Mouse (Mus musculus): Measurements from ENCODE around the gene Fut1.

GRCm38 (mm10) chr7:45597527-45597926, 19.6 kb upstream of the Fut1 start:
- TF ChIP-seq CTCF (IDR thresholded peaks at IDR 0.05; ENCODE audit: low read depth, low read length) = no peak
- TF ChIP-seq POLR2A (IDR thresholded peaks at IDR 0.05; ENCODE audit: insufficient read depth, low read length) = no peak

All from ES-Bruce4 (cell line).